Mouse (Mus musculus) ES-Bruce4 (cell line): ENCODE data around the gene Cyb561d2. TPM values are rescaled to one million over a fixed set of nuclear protein-coding genes. Genes with fewer than 3 reads are reported as not detected.
"Not testable (repeated sequence)": the region's sequence is repeated elsewhere in the genome, so short reads cannot be mapped to it uniquely, and the experiment has no call there.

Experiments used
- H3K27ac ChIP-seq: 2 replicates; pipeline ENCODE4 v1.5.1; 2012; ENCODE audit warnings: low read length, inconsistent platforms; ENCODE audit not compliant: insufficient read depth
- H3K27me3 ChIP-seq: 2 replicates; pipeline ENCODE4 v1.6.1; 2012; ENCODE audit warnings: mild to moderate bottlenecking, low read length, inconsistent platforms; ENCODE audit not compliant: control insufficient read depth, poor library complexity, insufficient read depth, severe bottlenecking
- H3K36me3 ChIP-seq: 2 replicates; pipeline ENCODE4 v1.6.1; 2012; ENCODE audit warnings: inconsistent platforms, mild to moderate bottlenecking, low read length, moderate library complexity; ENCODE audit not compliant: control insufficient read depth, poor library complexity, insufficient read depth, severe bottlenecking
- H3K4me1 ChIP-seq: one replicate; pipeline ENCODE4 v1.8.1; 2011; ENCODE audit warnings: low read length; ENCODE audit not compliant: control insufficient read depth, insufficient read depth
- H3K4me3 ChIP-seq: 2 replicates; pipeline ENCODE4 v1.5.1; 2011; ENCODE audit warnings: low read depth, mild to moderate bottlenecking, low read length
- H3K9ac ChIP-seq: 2 replicates; pipeline ENCODE4 v1.6.1; 2012; ENCODE audit warnings: low read depth, mild to moderate bottlenecking, inconsistent platforms; ENCODE audit not compliant: poor library complexity, severe bottlenecking
- H3K9me3 ChIP-seq: replicated peaks from 2 replicates; pipeline ENCODE4 v1.6.1; 2012; ENCODE audit warnings: mild to moderate bottlenecking, low read length, inconsistent platforms; ENCODE audit not compliant: control insufficient read depth, poor library complexity, insufficient read depth, severe bottlenecking
- CTCF ChIP-seq: IDR thresholded peaks from one replicate; pipeline ENCODE4 v1.8.1; 2011; ENCODE audit warnings: low read depth, low read length
- EP300 ChIP-seq: IDR thresholded peaks from 2 replicates; pipeline ENCODE4 v1.6.1; 2011; ENCODE audit warnings: low read depth, low read length; ENCODE audit not compliant: insufficient read depth
- POLR2A ChIP-seq: IDR thresholded peaks from one replicate; pipeline ENCODE4 v1.8.1; 2011; ENCODE audit warnings: low read length; ENCODE audit not compliant: insufficient read depth
- polyA plus RNA-seq: library from polyadenylated mRNA; stranded (reverse); fragments of >200 nt; gene quantifications from 2 replicates; pipeline ENCODE4 v1.2.4, GENCODE M21; 2011; ENCODE audit warnings: low read depth; ENCODE audit not compliant: missing spikeins, insufficient read depth, insufficient read length

Cyb561d2 gene
- polyA plus RNA-seq, 1 experiment: 7.7 TPM

GRCm38 (mm10) chr9:107573774-107574173 lies 31.8 kb upstream of the Cyb561d2 start:
- H3K4me3 ChIP-seq, H3K4me1 ChIP-seq, H3K27ac ChIP-seq, H3K9me3 ChIP-seq, H3K27me3 ChIP-seq, H3K9ac ChIP-seq: not testable (repeated sequence)
- H3K36me3 ChIP-seq: peaks cover 12% of the 10 kb centered on the region
- TF ChIP-seq CTCF: peak; percentile 31

GRCm38 (mm10) chr9:107572327-107572662 lies 30.3 kb upstream of the Cyb561d2 start:
- Histone ChIP-seq H3K4me3 (no peak overlapping the region), H3K9ac (no peak overlapping the region), H3K4me1 (peaks cover 4% of the 10 kb centered on the region)

GRCm38 (mm10) chr9:107571534-107572326 lies 29.7 kb upstream of the Cyb561d2 start:
- Histone ChIP-seq H3K27me3 (no peaks in the 10 kb centered on the region), H3K36me3 (peaks cover 12% of the 10 kb centered on the region), H3K4me3 (no peak overlapping the region), H3K9ac (no peak overlapping the region), H3K9me3 (no peaks in the 10 kb centered on the region), H3K4me1 (peaks cover 4% of the 10 kb centered on the region), H3K27ac (no peak overlapping the region)
- TF ChIP-seq EP300 (no peak), CTCF (no peak), POLR2A (no peak)

More at GRCm38 (mm10) chr9:107572327-107572662, 30.3 kb upstream of the Cyb561d2 start:
- Histone ChIP-seq H3K27ac (no peak overlapping the region), H3K27me3 (no peaks in the 10 kb centered on the region), H3K9me3 (no peaks in the 10 kb centered on the region), H3K36me3 (peaks cover 12% of the 10 kb centered on the region)
- TF ChIP-seq CTCF: no peak
- TF ChIP-seq EP300: no peak
- no peak for TF ChIP-seq POLR2A

GRCm38 (mm10) chr9:107570845-107571244 lies 28.9 kb upstream of the Cyb561d2 start:
- no peak for TF ChIP-seq POLR2A
- TF ChIP-seq CTCF: no peak
- TF ChIP-seq EP300: no peak
- H3K27me3 ChIP-seq: no peaks in the 10 kb centered on the region
- H3K9me3 ChIP-seq: no peaks in the 10 kb centered on the region
- H3K4me1 ChIP-seq: peaks cover 2% of the 10 kb centered on the region
- peak overlapping the region; percentile 87; the same call in 1 of the 2 replicates for H3K9ac ChIP-seq
- no peak overlapping the region for H3K4me3 ChIP-seq
- H3K36me3 ChIP-seq: peaks cover 12% of the 10 kb centered on the region
- no peak overlapping the region for H3K27ac ChIP-seq

- Histone ChIP-seq H3K9me3 (no peaks in the 10 kb centered on the region), H3K36me3 (peaks cover 12% of the 10 kb centered on the region), H3K27me3 (no peaks in the 10 kb centered on the region), H3K4me3 (peak overlapping the region; percentile 81), H3K9ac (peak overlapping the region; percentile 87), H3K4me1 (peaks cover 2% of the 10 kb centered on the region), H3K27ac (no peak overlapping the region; the same call in 1 of the 2 replicates)
- TF ChIP-seq POLR2A: no peak
- no peak for TF ChIP-seq EP300
- no peak for TF ChIP-seq CTCF
Measured at GRCm38 (mm10) chr9:107570016-107570415, 28.0 kb upstream of the Cyb561d2 start.

- no peaks in the 10 kb centered on the region for H3K9me3 ChIP-seq
- no peak overlapping the region for H3K27ac ChIP-seq
- H3K9ac ChIP-seq: peak overlapping the region; percentile 87
- H3K4me3 ChIP-seq: peak overlapping the region; percentile 81
- peaks cover 12% of the 10 kb centered on the region for H3K36me3 ChIP-seq
- H3K4me1 ChIP-seq: peaks cover 2% of the 10 kb centered on the region
- no peaks in the 10 kb centered on the region for H3K27me3 ChIP-seq
- TF ChIP-seq POLR2A (no peak), CTCF (no peak), EP300 (no peak)
Measured at GRCm38 (mm10) chr9:107569270-107569669, 27.3 kb upstream of the Cyb561d2 start.
